Mouse (Mus musculus) cerebellum, adult 2 months (tissue): ENCODE results near the gene Rps6ka2.

Experiments
- CTCF ChIP-seq: fragments of 200-500 bp; IDR thresholded peaks from 2 replicates; pipeline ENCODE4 v1.5.1; 2011; ENCODE audit warnings: low read depth, mild to moderate bottlenecking, control low read depth, low read length, moderate library complexity, borderline replicate concordance; ENCODE audit not compliant: insufficient read depth
- POLR2A ChIP-seq: fragments of 200-500 bp; IDR thresholded peaks from 2 replicates; pipeline ENCODE4 v1.6.1; 2011; ENCODE audit warnings: low read length, control low read depth, borderline replicate concordance; ENCODE audit not compliant: insufficient read depth

DNA sequence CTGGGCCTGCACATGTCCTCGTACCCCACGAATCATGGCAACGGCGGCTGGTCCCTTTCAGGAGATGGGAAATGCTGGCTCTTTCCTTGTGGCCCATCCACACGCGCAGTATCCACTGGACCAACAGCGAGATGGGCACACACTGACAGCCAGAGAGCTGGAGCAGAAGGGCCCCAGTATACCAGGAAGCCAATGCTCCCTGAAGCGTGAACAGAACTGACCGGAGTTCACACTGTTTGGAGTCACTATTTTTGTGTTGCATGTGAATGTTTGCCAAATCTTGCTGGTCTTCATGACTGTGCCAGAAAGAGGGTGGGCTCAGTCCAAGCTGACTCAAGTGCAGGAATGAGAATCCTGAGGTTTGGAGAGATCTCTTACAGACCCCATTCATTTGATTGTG lies 58.6 kb downstream of the Rps6ka2 start:
- no peak for TF ChIP-seq CTCF
- no peak for TF ChIP-seq POLR2A
